Mouse (Mus musculus) MEL (cell line): Measurements from ENCODE around the gene Gm20696. TPM values are rescaled to one million over a fixed set of nuclear protein-coding genes. Genes with fewer than 3 reads are reported as not detected.

ENCODE experiments used
- DNase-seq: peaks from one replicate; pipeline ENCODE4 v3.0.0; 2011; ENCODE audit warnings: low read depth, low spot score
- H3K27ac ChIP-seq: 2 replicates; pipeline ENCODE4 v1.5.1; 2012; ENCODE audit warnings: low read depth, mild to moderate bottlenecking, control low read depth, low read length, moderate library complexity; ENCODE audit not compliant: control insufficient read depth
- H3K27me3 ChIP-seq, 2 experiments: fragments of 150-350 bp in 1 of 2; sonication (generic) in 1 of 2; 2 replicates each; pipeline ENCODE4 v1.6.1; 2012; ENCODE audit warnings: low read length in 2 of 2, mild to moderate bottlenecking in 2 of 2, improper control_type of control experiment in 1 of 2, moderate library complexity in 1 of 2; ENCODE audit not compliant: insufficient read depth in 2 of 2, control insufficient read depth in 1 of 2
- H3K36me3 ChIP-seq, 2 experiments: 2 replicates each; pipeline ENCODE4 v1.6.1; 2012 to 2014; ENCODE audit warnings: low read length in 2 of 2, improper control_type of control experiment in 1 of 2, inconsistent platforms in 1 of 2, mild to moderate bottlenecking in 1 of 2; ENCODE audit not compliant: insufficient read depth in 2 of 2, control insufficient read depth in 1 of 2
- H3K4me1 ChIP-seq, 2 experiments: fragments of 150-350 bp in 1 of 2; sonication (generic) in 1 of 2; 2 replicates each; pipeline ENCODE4 v1.6.1; 2012; ENCODE audit warnings: low read length in 2 of 2, improper control_type of control experiment in 1 of 2, mild to moderate bottlenecking in 1 of 2; ENCODE audit not compliant: insufficient read depth in 2 of 2, control insufficient read depth in 1 of 2
- H3K4me3 ChIP-seq, 2 experiments: fragments of 150-350 bp in 1 of 2; sonication (generic) in 1 of 2; 2 replicates each; pipeline ENCODE4 v1.5.1; 2012; ENCODE audit warnings: low read depth in 2 of 2, low read length in 2 of 2, mild to moderate bottlenecking in 2 of 2, moderate library complexity in 2 of 2, control low read depth in 1 of 2, improper control_type of control experiment in 1 of 2; ENCODE audit not compliant: control insufficient read depth in 1 of 2, insufficient read depth in 1 of 2
- H3K79me2 ChIP-seq: 2 replicates; pipeline ENCODE4 v1.6.1; 2012; ENCODE audit warnings: mild to moderate bottlenecking, low read length, moderate library complexity; ENCODE audit not compliant: control insufficient read depth, poor library complexity, insufficient read depth
- H3K9ac ChIP-seq: 2 replicates; pipeline ENCODE4 v1.6.1; 2012; ENCODE audit warnings: low read depth, mild to moderate bottlenecking, control low read depth, low read length, moderate library complexity; ENCODE audit not compliant: control insufficient read depth, poor library complexity, severe bottlenecking
- H3K9me3 ChIP-seq: fragments of 150-350 bp; sonication (generic); replicated peaks from 2 replicates; pipeline ENCODE4 v1.6.1; 2012; ENCODE audit warnings: mild to moderate bottlenecking, low read length, improper control_type of control experiment, moderate library complexity; ENCODE audit not compliant: insufficient read depth
- BHLHE40 ChIP-seq: IDR thresholded peaks from 2 replicates; pipeline ENCODE4 v1.6.1; 2012; ENCODE audit warnings: low read depth, mild to moderate bottlenecking, inconsistent platforms, low read length, improper control_type of control experiment, borderline replicate concordance
- CHD1 ChIP-seq: IDR thresholded peaks from 2 replicates; pipeline ENCODE4 v1.6.1; 2012; ENCODE audit warnings: low read depth, mild to moderate bottlenecking, inconsistent platforms, low read length, improper control_type of control experiment
- CHD2 ChIP-seq: IDR thresholded peaks from 2 replicates; pipeline ENCODE4 v1.6.1; 2011; ENCODE audit warnings: low read length, improper control_type of control experiment
- CTCF ChIP-seq, 3 experiments: IDR thresholded peaks in 2 of 3; conservative IDR thresholded peaks in 1 of 3; 2 replicates each; pipeline ENCODE4 v1.5.1; 2011 to 2012; ENCODE audit warnings: low read length in 3 of 3, low read depth in 2 of 3, mild to moderate bottlenecking in 2 of 3, improper control_type of control experiment in 1 of 3, inconsistent platforms in 1 of 3, mixed read lengths in 1 of 3, moderate library complexity in 1 of 3; ENCODE audit not compliant: control insufficient read depth in 1 of 3, insufficient read depth in 1 of 3, poor library complexity in 1 of 3, severe bottlenecking in 1 of 3
- EP300 ChIP-seq, 2 experiments: IDR thresholded peaks; 2 replicates each; pipeline ENCODE4 v1.6.1; 2011; ENCODE audit warnings: improper control_type of control experiment in 2 of 2, low read length in 2 of 2, low read depth in 1 of 2, mild to moderate bottlenecking in 1 of 2
- GATA1 ChIP-seq: IDR thresholded peaks from 2 replicates; pipeline ENCODE4 v1.6.1; 2011; ENCODE audit warnings: low read depth, low read length, improper control_type of control experiment
- KAT2A ChIP-seq: conservative IDR thresholded peaks from 2 replicates; pipeline ENCODE4 v1.6.1; 2012; ENCODE audit warnings: low read depth, low read length, improper control_type of control experiment, inconsistent platforms
- MAX ChIP-seq: IDR thresholded peaks from 2 replicates; pipeline ENCODE4 v1.6.1; 2011; ENCODE audit warnings: low read length, improper control_type of control experiment
- MAZ ChIP-seq: IDR thresholded peaks from 2 replicates; pipeline ENCODE4 v1.6.1; 2012; ENCODE audit warnings: low read depth, mild to moderate bottlenecking, inconsistent platforms, low read length, improper control_type of control experiment
- MXI1 ChIP-seq: IDR thresholded peaks from 2 replicates; pipeline ENCODE4 v1.6.1; 2011; ENCODE audit warnings: mild to moderate bottlenecking, low read depth, low read length, improper control_type of control experiment
- NRF1 ChIP-seq: IDR thresholded peaks from 2 replicates; pipeline ENCODE4 v1.6.1; 2014; ENCODE audit warnings: low read depth, mild to moderate bottlenecking, inconsistent platforms, low read length, improper control_type of control experiment, moderate library complexity; ENCODE audit not compliant: poor library complexity, insufficient read depth, severe bottlenecking
- POLR2A ChIP-seq, 2 experiments: IDR thresholded peaks; 2 replicates each; pipeline ENCODE4 v1.6.1; 2011 to 2012; ENCODE audit warnings: low read length in 2 of 2, mild to moderate bottlenecking in 2 of 2, control low read depth in 1 of 2, improper control_type of control experiment in 1 of 2, low read depth in 1 of 2, moderate library complexity in 1 of 2; ENCODE audit not compliant: control insufficient read depth in 1 of 2, insufficient read depth in 1 of 2, poor library complexity in 1 of 2
- RAD21 ChIP-seq: IDR thresholded peaks from 2 replicates; pipeline ENCODE4 v1.6.1; 2011; ENCODE audit warnings: mild to moderate bottlenecking, low read depth, low read length, improper control_type of control experiment
- RCOR1 ChIP-seq: IDR thresholded peaks from 2 replicates; pipeline ENCODE4 v1.6.1; 2012; ENCODE audit warnings: low read depth, mild to moderate bottlenecking, inconsistent platforms, low read length, improper control_type of control experiment
- TAL1 ChIP-seq: IDR thresholded peaks from 2 replicates; pipeline ENCODE4 v1.6.1; 2012; ENCODE audit warnings: mild to moderate bottlenecking, inconsistent platforms, low read length, moderate library complexity, mixed read lengths
- TBP ChIP-seq: IDR thresholded peaks from 2 replicates; pipeline ENCODE4 v1.8.0; 2011; ENCODE audit warnings: low read depth, low read length, improper control_type of control experiment
- UBTF ChIP-seq: IDR thresholded peaks from 2 replicates; pipeline ENCODE4 v1.6.1; 2012; ENCODE audit warnings: low read depth, mild to moderate bottlenecking, inconsistent platforms, low read length, improper control_type of control experiment, moderate library complexity, borderline replicate concordance; ENCODE audit not compliant: insufficient read depth
- USF2 ChIP-seq, 2 experiments: IDR thresholded peaks; 2 replicates each; pipeline ENCODE4 v1.6.1; 2011 to 2012; ENCODE audit warnings: improper control_type of control experiment in 2 of 2, low read length in 2 of 2, borderline replicate concordance in 1 of 2, inconsistent platforms in 1 of 2, low read depth in 1 of 2, mild to moderate bottlenecking in 1 of 2; ENCODE audit not compliant: insufficient read depth in 1 of 2
- polyA plus RNA-seq, 2 experiments: library from polyadenylated mRNA; stranded (reverse) in 1 of 2; unstranded in 1 of 2; fragments of >175 nt in 1 of 2; fragments of >200 nt in 1 of 2; gene quantifications; 2 replicates each; pipeline versions ENCODE4 v1.2.1 to v1.2.4; 2012; ENCODE audit warnings: low replicate concordance in 2 of 2, low read depth in 1 of 2; ENCODE audit not compliant: insufficient read length in 2 of 2, insufficient read depth in 1 of 2, missing spikeins in 1 of 2
- total RNA-seq: library from RNA; depleted of rRNA; stranded (reverse); fragments of 300-350 nt; gene quantifications from 2 replicates; pipeline ENCODE4 v1.2.3, GENCODE M21; 2012

The Gm20696 gene
- total and polyA plus RNA-seq, 3 experiments: 0.07 to 0.39 TPM; not detected in 1

DNA sequence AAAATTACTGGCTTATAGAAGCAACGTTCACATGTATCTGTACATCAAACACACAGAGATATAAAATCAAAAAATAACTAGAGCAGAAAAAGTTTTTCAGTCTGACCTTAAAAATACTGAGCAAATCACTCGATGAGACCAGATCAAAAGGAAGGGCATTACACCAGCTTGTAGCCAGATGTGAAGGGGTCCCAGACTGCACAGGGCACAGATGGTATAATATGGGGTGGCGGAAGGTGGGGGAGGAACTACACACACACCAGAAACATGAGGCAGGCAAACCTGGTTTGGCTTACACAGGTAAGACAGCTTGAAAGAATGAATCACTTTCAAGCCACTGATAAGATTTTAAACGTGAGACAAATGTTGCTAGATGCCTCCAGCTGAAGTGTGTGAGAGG, 45.4 kb downstream of the Gm20696 start:
- TF ChIP-seq MAZ (no peak), CHD1 (no peak), BHLHE40 (no peak), MAX (no peak), RAD21 (no peak), CTCF (IDR thresholded peaks at IDR 0.05 in 2 of 3, conservative IDR thresholded peaks at IDR 0.05 in 1 of 3; ENCODE audit: control insufficient read depth in 1 of 3, insufficient read depth in 1 of 3, low read depth in 2 of 3, low read length in 3 of 3, poor library complexity in 1 of 3, severe bottlenecking in 1 of 3) (no peak), POLR2A (IDR thresholded peaks at IDR 0.05; ENCODE audit: control insufficient read depth in 1 of 2, insufficient read depth in 1 of 2, low read depth in 1 of 2, low read length in 2 of 2, poor library complexity in 1 of 2) (no peak), MXI1 (no peak), TBP (no peak), GATA1 (no peak), KAT2A (no peak), EP300 (IDR thresholded peaks at IDR 0.05; ENCODE audit: low read depth in 1 of 2, low read length in 2 of 2) (no peak), CHD2 (no peak), TAL1 (no peak), UBTF (no peak), NRF1 (no peak), USF2 (IDR thresholded peaks at IDR 0.05; ENCODE audit: borderline replicate concordance in 1 of 2, insufficient read depth in 1 of 2, low read depth in 1 of 2, low read length in 2 of 2) (no peak)
- H3K27me3 ChIP-seq: peaks cover 0 to 2% of the 10 kb centered on the region in 2 experiments; a peak in 3 of 4 replicates
- no peak overlapping the region for H3K9ac ChIP-seq
- no peaks in the 10 kb centered on the region for H3K9me3 ChIP-seq
- H3K4me1 ChIP-seq: no peaks in the 10 kb centered on the region
- no peak overlapping the region for H3K4me3 ChIP-seq
- no peaks in the 10 kb centered on the region for H3K36me3 ChIP-seq
- DNase-seq: no peak
- no peaks in the 10 kb centered on the region for H3K79me2 ChIP-seq
- H3K27ac ChIP-seq: no peak overlapping the region

DNA sequence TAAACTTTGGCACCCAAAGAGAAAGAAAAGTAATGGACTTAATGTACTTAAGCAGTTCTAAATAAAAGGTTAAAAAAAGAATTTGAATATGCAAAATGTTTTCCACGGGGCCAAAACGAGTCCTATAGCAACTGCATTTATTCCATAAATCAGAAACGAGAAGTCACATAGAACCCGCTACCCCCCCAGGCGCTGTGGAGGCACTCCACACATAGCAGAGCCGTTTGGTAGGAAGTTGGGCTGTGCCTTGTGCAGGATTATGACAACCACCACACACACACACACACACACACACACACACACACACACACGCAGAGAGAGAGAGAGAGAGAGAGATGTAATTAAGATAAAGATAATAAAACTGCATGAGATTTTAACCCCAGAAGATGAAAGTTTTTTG, 46.1 kb downstream of the Gm20696 start:
- Histone ChIP-seq H3K36me3 (no peaks in the 10 kb centered on the region), H3K4me1 (no peaks in the 10 kb centered on the region), H3K4me3 (no peak overlapping the region), H3K79me2 (no peaks in the 10 kb centered on the region), H3K27me3 (peaks cover 0 to 2% of the 10 kb centered on the region in 2 experiments; a peak in 2 of 4 replicates), H3K9ac (no peak overlapping the region), H3K27ac (no peak overlapping the region), H3K9me3 (no peaks in the 10 kb centered on the region)
- TF ChIP-seq RCOR1 (no peak), MAX (no peak), CTCF (IDR thresholded peaks at IDR 0.05 in 2 of 3, conservative IDR thresholded peaks at IDR 0.05 in 1 of 3; ENCODE audit: control insufficient read depth in 1 of 3, insufficient read depth in 1 of 3, low read depth in 2 of 3, low read length in 3 of 3, poor library complexity in 1 of 3, severe bottlenecking in 1 of 3) (no peak), USF2 (IDR thresholded peaks at IDR 0.05; ENCODE audit: borderline replicate concordance in 1 of 2, insufficient read depth in 1 of 2, low read depth in 1 of 2, low read length in 2 of 2) (no peak)
- no peak for DNase-seq
